Mouse (Mus musculus): ENCODE data around the gene Tigd3. TPM values are rescaled to one million over a fixed set of nuclear protein-coding genes. Genes with fewer than 3 reads are reported as not detected.

Gene Tigd3
- polyA plus RNA-seq, 1 experiment from 2014 or later = 3.1 TPM

DNA sequence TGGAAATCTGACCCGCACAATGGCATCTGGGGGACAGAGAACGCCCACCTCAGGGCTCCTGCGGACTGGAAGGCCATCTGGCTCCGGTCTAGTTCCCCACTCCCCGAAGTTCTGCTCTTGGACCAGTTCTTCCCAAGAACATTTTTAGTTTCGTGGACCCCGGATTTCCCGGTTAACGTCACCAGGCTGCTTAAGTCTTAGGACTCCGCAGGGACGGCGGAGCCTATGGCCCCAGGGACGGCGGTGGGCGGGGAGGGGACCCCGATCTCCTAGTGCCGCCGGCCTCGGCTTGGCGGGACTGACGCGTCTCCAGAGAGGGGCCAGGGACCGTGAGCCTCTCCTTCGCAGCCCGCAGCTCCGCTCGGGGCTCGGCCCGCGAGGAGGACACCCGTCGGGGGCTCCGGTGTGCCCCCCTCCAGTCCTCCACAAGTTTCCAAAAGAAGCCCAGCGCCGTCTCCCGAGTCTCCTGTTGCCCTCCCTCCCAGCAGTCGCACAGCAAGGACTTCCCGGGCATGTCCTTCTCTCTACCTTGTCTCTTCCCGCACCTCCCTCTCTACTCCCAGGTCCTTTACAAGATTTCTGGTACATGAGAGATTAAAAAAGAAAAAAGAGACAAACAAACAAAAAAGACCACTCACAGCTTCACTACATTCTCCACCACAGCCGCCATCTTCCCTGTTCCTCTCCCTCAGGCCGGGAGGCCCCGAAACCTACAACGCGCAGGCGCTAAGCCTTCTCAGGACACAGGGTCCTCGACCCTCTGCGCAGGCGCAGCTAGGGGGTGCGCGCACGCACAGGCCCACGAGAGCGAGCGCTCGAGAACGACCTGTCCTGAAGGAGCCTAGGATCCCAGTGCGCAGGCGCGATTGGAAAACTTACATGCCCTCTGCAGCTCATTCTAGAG is 18.4 kb upstream of the Tigd3 start:
- ATAC-seq (ENCODE audit: insufficient number of reproducible peaks, insufficient read depth, low FRiP score, low read depth) = peak; percentile 97
- H3K9ac ChIP-seq (replicated peaks; ENCODE audit: low read depth, low read length) = peak overlapping the region; percentile 98
- H3K9me3 ChIP-seq (ENCODE audit: control insufficient read depth, low read depth, low read length) = no peaks in the 10 kb centered on the region
- no peaks in the 10 kb centered on the region for H3K27me3 ChIP-seq (ENCODE audit: control insufficient read depth, insufficient read depth, low read length)
- H3K27ac ChIP-seq (ENCODE audit: low read length) = peak overlapping the region; percentile 78
- H3K4me3 ChIP-seq (ENCODE audit: low read depth, low read length) = peak overlapping the region; percentile 97
- peaks cover 22% of the 10 kb centered on the region for H3K4me1 ChIP-seq (ENCODE audit: control insufficient read depth, insufficient read depth, low read length)
- under 1% methylated on average over 59 of the region's 59 CpGs for WGBS
- H3K36me3 ChIP-seq (ENCODE audit: control insufficient read depth, insufficient read depth, low read length) = peaks cover 5% of the 10 kb centered on the region
- H3K4me2 ChIP-seq (replicated peaks; ENCODE audit: low read depth, low read length) = peak overlapping the region; percentile 80

DNA sequence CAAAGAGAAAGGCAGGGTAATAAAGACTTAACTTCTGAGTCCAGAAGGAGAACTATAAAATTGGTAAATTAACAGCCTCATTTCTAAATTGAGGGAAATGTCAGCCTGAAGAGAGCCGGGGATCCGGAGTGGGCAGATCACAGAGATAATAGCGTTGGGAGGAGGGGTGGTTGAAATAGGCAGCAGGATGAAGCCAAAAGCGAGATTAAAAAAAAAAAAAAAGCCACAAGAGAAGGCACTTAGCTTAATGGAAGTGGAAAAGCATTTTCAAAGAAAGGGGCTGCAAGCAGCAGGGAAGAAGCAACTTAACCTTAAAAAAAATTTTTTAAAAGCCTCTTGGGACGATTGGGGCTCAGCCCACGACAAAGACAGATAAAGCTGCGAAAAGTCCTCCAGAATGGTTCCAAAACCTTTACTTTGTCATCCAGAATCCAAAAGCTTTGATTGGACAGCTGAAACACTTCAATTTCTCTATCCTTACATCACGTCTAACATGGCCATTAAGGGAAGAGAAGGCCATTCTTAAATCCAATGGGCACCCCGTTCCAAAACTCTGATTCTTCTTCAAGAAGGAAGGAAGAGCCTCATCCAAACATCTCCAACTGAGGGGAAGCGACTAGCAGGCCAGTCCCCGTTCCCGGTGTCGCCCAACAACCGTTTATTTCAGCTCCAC is 17.6 kb upstream of the Tigd3 start:
- Histone ChIP-seq H3K4me2 (replicated peaks; ENCODE audit: low read depth, low read length) (peak overlapping the region; percentile 80), H3K36me3 (ENCODE audit: control insufficient read depth, insufficient read depth, low read length) (peaks cover 6% of the 10 kb centered on the region), H3K9ac (replicated peaks; ENCODE audit: low read depth, low read length) (peak overlapping the region; percentile 98), H3K27me3 (ENCODE audit: control insufficient read depth, insufficient read depth, low read length) (no peaks in the 10 kb centered on the region), H3K4me3 (ENCODE audit: low read depth, low read length) (peak overlapping the region; percentile 97), H3K9me3 (ENCODE audit: control insufficient read depth, low read depth, low read length) (no peaks in the 10 kb centered on the region), H3K4me1 (ENCODE audit: control insufficient read depth, insufficient read depth, low read length) (peaks cover 22% of the 10 kb centered on the region), H3K27ac (ENCODE audit: low read length) (peak overlapping the region; percentile 78)
- WGBS = 3% methylated on average over 14 of the region's 14 CpGs
- ATAC-seq (ENCODE audit: insufficient number of reproducible peaks, insufficient read depth, low FRiP score, low read depth) = no peak

DNA sequence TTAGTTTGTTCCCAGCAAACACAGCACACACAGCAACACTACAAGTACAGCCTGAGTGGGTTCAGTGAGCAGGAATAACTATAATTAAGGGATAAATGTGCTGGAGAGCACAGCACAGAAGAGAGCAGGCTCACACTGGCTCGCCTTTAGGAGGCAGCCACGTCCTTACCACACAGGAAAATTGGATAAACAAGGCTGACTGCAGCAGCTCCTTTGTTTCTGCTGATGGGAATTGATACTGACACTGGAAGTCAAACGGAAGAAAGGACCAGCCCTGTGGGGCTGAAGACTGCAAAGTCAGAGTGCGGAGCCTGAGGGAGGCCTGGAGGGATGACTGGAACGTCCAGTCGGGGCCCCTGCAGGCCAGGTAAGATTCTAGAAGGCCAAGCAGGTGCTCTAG is 16.3 kb upstream of the Tigd3 start:
- ATAC-seq (ENCODE audit: insufficient number of reproducible peaks, insufficient read depth, low FRiP score, low read depth) = no peak
- Histone ChIP-seq H3K9me3 (ENCODE audit: control insufficient read depth, low read depth, low read length) (no peaks in the 10 kb centered on the region), H3K36me3 (ENCODE audit: control insufficient read depth, insufficient read depth, low read length) (peaks cover 20% of the 10 kb centered on the region), H3K4me1 (ENCODE audit: control insufficient read depth, insufficient read depth, low read length) (peaks cover 22% of the 10 kb centered on the region), H3K9ac (replicated peaks; ENCODE audit: low read depth, low read length) (no peak overlapping the region), H3K27me3 (ENCODE audit: control insufficient read depth, insufficient read depth, low read length) (no peaks in the 10 kb centered on the region), H3K27ac (ENCODE audit: low read length) (no peak overlapping the region), H3K4me2 (replicated peaks; ENCODE audit: low read depth, low read length) (peak overlapping the region; percentile 80), H3K4me3 (ENCODE audit: low read depth, low read length) (no peak overlapping the region)
- WGBS = 49% methylated on average over 6 of the region's 6 CpGs

DNA sequence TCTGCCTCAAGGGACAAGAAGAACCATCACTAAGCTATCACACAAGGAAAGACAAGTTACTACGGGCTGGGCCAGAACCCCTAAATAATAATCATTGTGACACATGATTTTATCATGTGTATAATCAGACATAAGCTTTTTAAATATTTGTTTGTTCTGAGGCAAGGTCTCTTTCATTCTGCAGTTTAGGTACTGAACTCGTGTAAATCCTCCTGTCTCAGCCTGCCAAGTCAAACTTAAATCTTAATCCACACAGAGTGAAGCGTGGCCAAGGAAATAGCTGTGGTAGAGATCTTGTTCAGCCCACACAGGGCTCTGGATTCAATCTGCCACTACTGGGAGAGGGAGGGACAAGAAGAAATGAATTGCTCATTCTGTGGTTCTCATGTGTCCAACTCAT is 13.3 kb upstream of the Tigd3 start:
- no peak for ATAC-seq (ENCODE audit: insufficient number of reproducible peaks, insufficient read depth, low FRiP score, low read depth)
- WGBS = 81% methylated on average over 3 of the region's 3 CpGs
- no peaks in the 10 kb centered on the region for H3K27me3 ChIP-seq (ENCODE audit: control insufficient read depth, insufficient read depth, low read length)
- H3K9me3 ChIP-seq (ENCODE audit: control insufficient read depth, low read depth, low read length) = no peaks in the 10 kb centered on the region
- no peak overlapping the region for H3K9ac ChIP-seq (replicated peaks; ENCODE audit: low read depth, low read length)
- H3K27ac ChIP-seq (ENCODE audit: low read length) = no peak overlapping the region
- no peak overlapping the region for H3K4me3 ChIP-seq (ENCODE audit: low read depth, low read length)
- no peak overlapping the region for H3K4me2 ChIP-seq (replicated peaks; ENCODE audit: low read depth, low read length)
- peaks cover 16% of the 10 kb centered on the region for H3K4me1 ChIP-seq (ENCODE audit: control insufficient read depth, insufficient read depth, low read length)
- peaks cover 49% of the 10 kb centered on the region for H3K36me3 ChIP-seq (ENCODE audit: control insufficient read depth, insufficient read depth, low read length)

DNA sequence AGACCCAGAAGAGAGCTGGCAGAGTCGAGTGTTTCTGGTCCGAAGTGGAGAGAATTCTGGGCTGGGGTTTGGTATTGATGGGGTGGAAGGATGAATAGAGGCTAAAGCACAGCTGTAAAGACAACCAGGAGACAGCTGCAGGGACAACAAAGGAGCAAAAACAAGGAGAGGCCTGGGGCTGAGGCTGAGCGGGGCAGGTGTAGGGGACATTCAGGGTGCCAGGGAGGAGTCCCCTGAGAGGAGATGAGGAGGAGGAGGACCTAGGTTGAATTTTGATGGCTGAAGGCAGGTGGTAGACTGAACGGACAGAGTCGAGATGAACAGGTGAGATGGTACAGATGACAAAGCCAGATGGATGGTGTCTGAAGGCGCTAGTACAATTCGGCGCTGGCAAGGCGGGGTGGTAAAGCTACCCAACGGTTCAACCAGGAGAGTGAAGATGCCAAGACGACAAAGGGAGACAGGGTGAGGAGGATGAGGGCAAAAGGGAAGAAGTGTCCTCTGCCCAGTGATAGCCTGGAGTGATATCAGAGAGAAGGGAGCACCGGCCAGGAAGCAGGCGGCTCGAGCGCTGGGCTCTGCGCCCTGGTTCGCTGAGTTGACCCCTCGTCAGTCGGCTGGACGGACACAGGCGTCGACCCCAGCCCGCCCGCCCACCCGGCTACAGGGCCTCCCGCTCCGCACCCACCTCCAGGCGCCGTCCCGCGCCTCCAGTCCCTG is 507 bp downstream of the Tigd3 start:
- Histone ChIP-seq H3K4me2 (replicated peaks; ENCODE audit: low read depth, low read length) (peak overlapping the region; percentile 91), H3K9me3 (ENCODE audit: control insufficient read depth, low read depth, low read length) (no peaks in the 10 kb centered on the region), H3K36me3 (ENCODE audit: control insufficient read depth, insufficient read depth, low read length) (peaks cover 19% of the 10 kb centered on the region), H3K27ac (ENCODE audit: low read length) (0 out of 2 replicates have a peak overlapping the region, but pooled peaks have one; percentile 48), H3K4me3 (ENCODE audit: low read depth, low read length) (peak overlapping the region; percentile 58), H3K9ac (replicated peaks; ENCODE audit: low read depth, low read length) (peak overlapping the region; percentile 68), H3K27me3 (ENCODE audit: control insufficient read depth, insufficient read depth, low read length) (no peaks in the 10 kb centered on the region), H3K4me1 (ENCODE audit: control insufficient read depth, insufficient read depth, low read length) (peaks cover 4% of the 10 kb centered on the region; the same call in 1 of the 2 replicates)
- ATAC-seq (ENCODE audit: insufficient number of reproducible peaks, insufficient read depth, low FRiP score, low read depth) = no peak; the same call in none of the 2 replicates
- 8% methylated on average over 31 of the region's 31 CpGs for WGBS

DNA sequence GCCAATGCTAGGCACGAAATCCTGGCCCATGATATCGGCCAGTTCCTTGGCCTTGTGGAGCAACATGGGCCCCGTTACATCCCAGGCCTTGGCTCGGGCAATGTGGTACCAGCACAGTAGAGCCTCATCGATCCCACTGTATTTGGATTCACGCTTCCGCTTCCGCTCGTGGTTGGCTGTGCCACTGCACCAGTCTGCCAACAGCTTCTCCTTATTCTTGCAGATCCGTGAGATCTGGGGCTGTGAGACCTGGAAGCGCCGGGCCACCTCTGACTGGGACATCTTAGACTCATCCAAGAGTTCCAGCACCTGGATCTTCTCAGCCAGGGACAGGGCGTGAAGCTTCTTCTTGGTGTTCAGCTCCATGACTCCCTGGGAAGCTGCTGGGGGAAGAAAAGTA is 1.2 kb downstream of the Tigd3 start:
- no peak for ATAC-seq (ENCODE audit: insufficient number of reproducible peaks, insufficient read depth, low FRiP score, low read depth)
- Histone ChIP-seq H3K27me3 (ENCODE audit: control insufficient read depth, insufficient read depth, low read length) (no peaks in the 10 kb centered on the region), H3K27ac (ENCODE audit: low read length) (no peak overlapping the region), H3K36me3 (ENCODE audit: control insufficient read depth, insufficient read depth, low read length) (peaks cover 15% of the 10 kb centered on the region), H3K4me3 (ENCODE audit: low read depth, low read length) (peak overlapping the region; percentile 58; the same call in 1 of the 2 replicates), H3K4me1 (ENCODE audit: control insufficient read depth, insufficient read depth, low read length) (peaks cover 4% of the 10 kb centered on the region; the same call in 1 of the 2 replicates), H3K9me3 (ENCODE audit: control insufficient read depth, low read depth, low read length) (no peaks in the 10 kb centered on the region), H3K9ac (replicated peaks; ENCODE audit: low read depth, low read length) (no peak overlapping the region), H3K4me2 (replicated peaks; ENCODE audit: low read depth, low read length) (peak overlapping the region; percentile 91)
- WGBS = 92% methylated on average over 13 of the region's 13 CpGs

DNA sequence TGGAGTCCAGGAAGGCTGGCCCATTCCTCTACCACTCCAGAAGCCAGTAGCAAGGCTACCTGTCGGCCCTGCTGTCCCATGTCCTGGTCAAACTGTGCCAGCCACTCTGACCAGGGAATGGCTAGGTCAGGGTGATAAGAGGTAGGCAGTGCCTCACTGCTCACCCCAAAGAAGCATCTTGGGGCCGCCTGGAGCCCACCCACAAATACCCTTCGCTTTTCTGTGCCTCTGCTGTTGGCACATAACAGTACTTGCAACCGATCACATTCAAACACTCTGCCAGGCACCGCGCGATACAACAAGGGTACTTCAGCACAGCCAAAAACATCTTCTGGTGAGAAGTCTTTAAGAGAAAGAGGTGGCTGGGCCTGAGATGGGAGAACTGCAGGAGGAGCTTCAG is 1.7 kb downstream of the Tigd3 start:
- Histone ChIP-seq H3K9ac (replicated peaks; ENCODE audit: low read depth, low read length) (no peak overlapping the region), H3K4me3 (ENCODE audit: low read depth, low read length) (no peak overlapping the region), H3K27me3 (ENCODE audit: control insufficient read depth, insufficient read depth, low read length) (no peaks in the 10 kb centered on the region), H3K36me3 (ENCODE audit: control insufficient read depth, insufficient read depth, low read length) (peaks cover 15% of the 10 kb centered on the region), H3K4me1 (ENCODE audit: control insufficient read depth, insufficient read depth, low read length) (peaks cover 4% of the 10 kb centered on the region; the same call in 1 of the 2 replicates), H3K27ac (ENCODE audit: low read length) (no peak overlapping the region), H3K4me2 (replicated peaks; ENCODE audit: low read depth, low read length) (no peak overlapping the region), H3K9me3 (ENCODE audit: control insufficient read depth, low read depth, low read length) (no peaks in the 10 kb centered on the region)
- WGBS = 91% methylated on average over 7 of the region's 7 CpGs
- ATAC-seq (ENCODE audit: insufficient number of reproducible peaks, insufficient read depth, low FRiP score, low read depth) = no peak
